Mouse (Mus musculus): ENCODE measurements around the gene Plau. TPM values are rescaled to one million over a fixed set of nuclear protein-coding genes. Genes with fewer than 3 reads are reported as not detected.
A peak's percentile ranks its signal among the peaks of the same experiment; 100 is the strongest.

The Plau gene
- total RNA-seq, 2 experiments from 2014 or later = 3.3 to 4.5 TPM

- DNase-seq (ENCODE audit: low spot score in 2 of 2) = no peak
Measured at GRCm38 (mm10) chr14:20806116-20806840, 30.2 kb upstream of the Plau start.

- DNase-seq (ENCODE audit: low spot score in 2 of 2) = no peak
Measured at GRCm38 (mm10) chr14:20809349-20809748, 27.1 kb upstream of the Plau start.

DNA sequence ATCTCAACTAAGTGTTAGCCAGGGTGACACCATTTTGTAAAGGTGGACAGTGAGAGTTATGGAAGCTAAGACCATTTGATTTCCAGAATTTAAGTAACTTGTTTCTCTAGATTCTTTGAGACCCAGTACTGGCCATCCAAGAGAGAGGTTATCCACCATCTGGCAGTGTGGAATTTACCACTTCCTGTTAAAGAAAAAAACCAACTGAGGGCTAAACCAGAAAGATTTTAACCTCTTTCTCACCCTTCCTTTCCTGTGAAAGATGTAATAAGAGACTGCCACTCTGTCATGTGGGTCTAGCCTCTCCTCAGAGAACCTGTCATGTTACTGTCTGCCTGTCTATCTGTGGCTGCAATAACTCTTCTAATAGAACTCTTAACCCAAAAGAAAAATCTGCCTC, 26.6 kb upstream of the Plau start:
- DNase-seq (ENCODE audit: low spot score in 2 of 2) = no peak

GRCm38 (mm10) chr14:20811236-20811635, 25.2 kb upstream of the Plau start:
- DNase-seq (ENCODE audit: low spot score in 2 of 2) = no peak

DNA sequence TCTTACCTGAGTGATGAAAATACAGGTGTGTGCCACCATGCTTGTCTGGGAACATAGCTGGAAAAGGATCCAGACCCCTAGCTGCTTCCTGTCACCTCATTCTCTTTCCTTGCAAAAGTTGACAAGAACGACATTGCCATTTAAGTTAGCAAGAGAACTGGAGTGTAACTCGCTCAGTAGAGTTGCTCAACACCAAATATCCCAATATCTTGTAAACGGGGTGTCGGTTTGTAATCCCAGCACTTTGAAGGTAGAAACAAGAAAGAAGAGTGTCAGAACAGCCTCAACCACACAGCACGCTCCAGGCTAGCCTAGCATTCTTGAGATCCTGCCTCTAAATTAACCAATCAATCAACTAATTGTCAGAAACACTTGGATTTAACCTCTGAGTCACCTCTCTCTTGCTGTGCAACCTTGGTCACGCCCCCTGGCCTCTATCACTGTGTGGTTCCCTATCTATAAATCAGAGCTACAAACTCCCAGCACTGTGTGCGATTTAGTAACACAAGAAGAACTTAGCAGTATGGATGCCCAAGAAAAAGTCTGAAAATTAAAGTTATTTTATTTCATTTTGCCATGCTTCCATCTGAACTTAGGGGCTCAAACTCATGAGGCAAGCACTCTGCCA, 24.6 kb upstream of the Plau start:
- no peak for DNase-seq (ENCODE audit: low spot score in 2 of 2)

DNA sequence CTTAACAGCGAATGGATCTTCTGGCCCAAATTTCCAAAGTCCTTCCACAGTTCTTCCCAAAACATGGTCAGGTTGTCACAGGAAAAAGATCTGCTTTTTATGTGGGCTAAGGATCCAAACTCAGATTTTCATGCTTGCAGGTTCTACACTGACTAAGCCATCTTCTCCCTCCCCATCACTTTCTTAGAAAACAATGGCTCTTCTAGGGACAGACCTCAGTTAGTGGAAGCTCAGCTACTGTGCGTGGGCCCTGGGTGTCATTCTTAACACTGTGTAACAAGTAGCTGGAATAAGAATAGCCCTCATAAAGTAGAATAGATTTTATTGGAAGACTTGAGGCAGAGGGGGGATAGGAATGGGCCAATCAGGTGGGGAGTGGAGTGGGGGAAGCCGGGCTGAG, 21.0 kb upstream of the Plau start:
- DNase-seq (ENCODE audit: low spot score in 2 of 2) = no peak

DNA sequence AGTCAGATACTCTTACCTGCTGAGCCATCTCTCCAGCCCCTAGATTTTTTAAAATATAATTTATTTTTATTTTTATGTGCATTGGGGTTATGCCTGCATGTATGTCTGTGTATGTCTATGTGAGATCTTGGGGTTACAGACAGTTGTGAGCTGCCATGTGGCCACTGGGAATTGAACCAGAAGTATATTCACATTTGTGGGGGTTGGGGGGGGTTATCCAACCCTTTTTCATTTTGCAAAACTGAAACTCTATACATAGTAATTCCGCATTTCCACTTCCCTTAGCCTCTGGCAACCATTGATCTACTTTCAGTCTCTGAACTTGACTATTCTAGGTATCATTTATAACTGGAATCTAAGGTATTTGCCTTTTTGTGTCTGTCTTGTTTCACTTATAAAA, 11.9 kb upstream of the Plau start:
- no peak for DNase-seq (ENCODE audit: low spot score in 2 of 2)

DNA sequence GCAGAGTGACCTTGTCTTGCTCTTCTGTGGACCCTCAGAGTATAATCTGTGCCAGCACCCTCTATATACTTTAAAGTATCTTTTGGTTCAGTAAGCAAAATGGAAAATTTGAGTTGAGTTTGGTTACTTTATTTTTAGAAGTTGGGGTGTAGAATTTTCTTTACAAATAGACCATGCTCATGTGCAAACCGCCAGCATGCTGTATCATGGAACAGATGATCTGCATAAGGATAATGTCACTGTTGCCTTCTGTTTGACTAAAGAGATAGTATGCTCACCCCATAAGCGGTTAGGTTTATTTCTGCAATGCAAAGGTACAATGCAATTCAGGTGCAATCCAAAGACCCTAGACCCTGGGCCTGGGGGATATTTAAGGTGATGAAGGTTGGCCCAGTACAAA, 10.9 kb upstream of the Plau start:
- peak in 1 of 2 experiments; percentile 76 for DNase-seq (ENCODE audit: low spot score in 2 of 2)

- DNase-seq (ENCODE audit: low spot score in 2 of 2) = no peak
Measured at GRCm38 (mm10) chr14:20827061-20827460, 9.4 kb upstream of the Plau start.

DNA sequence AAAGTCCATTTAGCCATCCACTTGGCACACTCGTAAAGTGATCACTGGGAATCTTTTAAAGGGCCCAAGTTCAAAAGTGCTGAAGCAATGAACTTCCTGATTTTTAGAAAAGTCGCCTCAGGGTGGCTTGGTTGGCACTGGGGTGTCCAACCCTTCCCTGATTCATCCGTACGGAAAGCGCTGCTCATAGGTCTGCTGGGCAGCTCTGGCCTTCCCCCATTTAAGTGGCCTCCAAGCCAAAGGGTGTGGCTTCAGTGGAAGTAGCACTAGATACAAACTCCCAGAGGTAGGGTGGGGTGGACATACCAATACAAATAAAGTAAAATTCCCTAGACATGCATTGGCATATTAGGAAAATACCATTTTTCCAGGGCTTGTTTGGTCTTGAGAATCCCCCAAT, 9.0 kb upstream of the Plau start:
- DNase-seq (ENCODE audit: low spot score in 2 of 2) = no peak

DNA sequence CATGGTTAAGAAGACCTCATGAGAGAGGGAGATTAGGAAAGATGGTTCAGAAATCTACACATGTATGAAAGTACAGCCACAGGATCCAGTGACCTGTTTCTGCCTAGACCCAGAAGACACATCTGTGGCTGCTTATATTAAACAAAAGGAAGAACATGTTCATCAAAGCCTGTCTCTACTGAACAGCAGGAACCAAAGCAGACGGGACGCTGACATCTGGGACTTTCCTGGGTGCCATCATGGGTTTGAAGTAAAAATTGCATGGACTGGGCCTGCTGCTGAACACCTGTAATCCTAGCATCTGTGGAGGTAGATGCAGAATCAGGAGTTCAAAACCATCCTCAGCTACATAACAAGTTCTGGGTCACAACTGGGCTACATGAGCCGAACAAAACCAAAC, 7.9 kb upstream of the Plau start:
- DNase-seq (ENCODE audit: low spot score in 2 of 2) = no peak

DNA sequence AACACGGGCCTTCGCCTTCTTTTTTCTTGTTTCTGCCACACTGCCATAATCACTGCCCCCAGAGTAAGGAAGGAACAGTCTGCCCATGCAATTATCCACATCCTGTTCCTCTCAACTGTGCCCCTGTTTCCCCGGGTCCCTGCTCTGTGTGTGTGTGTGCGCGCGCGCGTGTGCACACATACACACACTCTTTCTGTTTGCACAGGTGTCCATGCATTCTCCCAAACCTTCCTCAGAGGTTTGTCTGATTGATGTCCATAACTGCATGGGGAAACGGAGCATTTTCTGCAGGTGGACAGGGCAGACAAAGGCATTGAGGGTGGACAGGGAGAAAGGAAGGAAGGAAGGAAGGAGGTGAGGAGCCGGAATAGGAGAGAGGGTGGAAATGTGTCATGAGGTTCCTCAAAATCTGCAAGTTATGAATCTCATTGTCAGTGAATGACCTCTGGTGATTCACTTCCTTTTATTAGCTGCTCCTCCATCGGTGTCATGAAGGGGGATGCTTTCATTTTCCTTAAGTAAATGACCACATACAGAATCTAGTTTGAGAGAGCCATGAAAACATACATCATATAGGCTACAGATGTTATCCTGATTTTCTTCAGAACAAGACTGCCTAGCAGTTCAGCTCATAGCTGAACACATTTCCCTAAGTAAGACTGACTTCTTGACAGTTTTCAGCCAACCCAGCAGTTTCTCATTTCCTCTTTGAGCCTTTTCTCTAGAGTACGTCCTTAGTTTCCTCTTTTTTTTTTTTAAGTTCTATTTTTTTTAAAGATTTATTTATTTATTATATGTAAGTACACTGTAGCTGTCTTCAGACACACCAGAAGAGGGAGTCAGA, 6.7 kb upstream of the Plau start:
- DNase-seq (ENCODE audit: low spot score in 2 of 2) = no peak

- peak in 1 of 2 experiments; percentile 19 for DNase-seq (ENCODE audit: low spot score in 2 of 2)
Measured at GRCm38 (mm10) chr14:20831141-20831910, 5.1 kb upstream of the Plau start.

DNA sequence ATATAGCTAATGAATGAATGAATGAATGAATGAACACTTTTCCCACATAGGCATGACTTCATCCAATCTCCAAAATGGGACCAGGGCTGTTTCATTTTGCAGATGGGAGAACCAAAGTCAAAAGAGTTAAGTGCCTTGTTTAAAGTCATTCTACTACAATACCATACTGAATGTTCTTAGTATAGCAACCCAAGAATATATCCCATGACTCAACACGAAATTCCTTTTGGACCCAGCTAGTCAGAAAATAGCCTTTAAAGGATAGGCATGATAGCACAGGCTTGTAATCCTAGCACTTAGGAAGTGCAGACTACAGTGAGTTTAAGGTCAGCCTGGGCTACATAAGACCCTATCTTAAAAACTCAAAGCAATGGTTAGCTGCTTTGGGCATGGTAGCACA, 4.5 kb upstream of the Plau start:
- no peak for DNase-seq (ENCODE audit: low spot score in 2 of 2)

DNA sequence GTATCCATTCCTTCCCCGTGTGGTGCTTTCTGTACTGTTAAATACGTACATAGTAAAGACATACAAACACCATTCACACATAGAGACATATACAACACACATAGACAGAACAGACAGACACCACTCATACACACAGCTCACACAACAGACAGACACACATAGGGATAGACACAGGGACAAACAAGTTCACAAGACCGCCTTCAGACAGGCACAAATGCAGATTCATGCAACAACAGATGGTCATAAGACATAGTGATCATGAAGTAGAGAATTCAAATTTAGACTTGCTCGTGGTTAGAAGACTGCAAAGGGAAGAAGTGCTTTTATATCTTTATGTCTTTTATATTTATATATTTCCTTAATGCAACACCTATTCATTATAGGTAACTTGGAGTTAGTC, 2.9 kb upstream of the Plau start:
- peak in 1 of 2 experiments; percentile 43 for DNase-seq (ENCODE audit: low spot score in 2 of 2)

DNA sequence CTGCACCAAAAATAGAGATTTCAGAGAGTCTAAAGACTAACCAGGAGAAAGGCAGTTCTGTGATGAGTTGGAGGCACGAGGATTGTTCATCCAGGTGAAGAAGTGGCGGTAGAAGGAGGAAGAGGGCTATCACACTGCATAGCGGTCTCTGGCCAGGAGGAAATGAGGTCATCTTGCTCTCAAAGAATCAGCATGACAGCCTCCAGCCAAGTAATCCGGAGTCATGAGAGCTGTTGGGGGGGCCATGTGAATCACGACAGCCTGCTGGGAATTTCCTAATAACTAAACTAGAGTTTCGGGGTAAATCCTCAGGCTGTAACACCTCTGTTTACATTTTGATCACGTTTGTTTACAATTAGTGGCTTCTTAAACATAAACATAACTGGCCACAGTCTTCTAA, 2.3 kb upstream of the Plau start:
- DNase-seq (ENCODE audit: low spot score in 2 of 2) = no peak

DNA sequence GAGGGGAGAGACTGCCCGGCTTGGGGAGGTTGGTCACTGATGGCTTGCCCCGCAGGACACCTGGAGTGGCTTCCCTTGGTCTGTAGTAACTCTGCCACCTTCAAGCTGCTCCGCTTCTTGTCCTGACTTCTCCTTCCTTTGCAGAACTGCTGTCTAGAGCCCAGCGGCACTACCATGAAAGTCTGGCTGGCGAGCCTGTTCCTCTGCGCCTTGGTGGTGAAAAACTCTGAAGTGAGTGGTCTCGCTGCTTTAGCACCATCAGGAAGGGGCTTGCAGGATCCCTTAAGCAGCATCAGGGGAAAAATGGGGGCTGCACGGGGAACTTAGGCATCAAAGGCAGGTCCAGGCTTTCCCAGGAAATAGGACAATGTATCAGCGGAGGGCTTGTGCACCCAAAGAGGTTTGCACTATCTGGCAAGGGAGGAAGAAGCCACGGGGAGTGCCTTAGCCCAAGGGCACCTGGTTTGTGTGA, 481 bp downstream of the Plau start:
- DNase-seq (ENCODE audit: low spot score in 2 of 2) = no peak

DNA sequence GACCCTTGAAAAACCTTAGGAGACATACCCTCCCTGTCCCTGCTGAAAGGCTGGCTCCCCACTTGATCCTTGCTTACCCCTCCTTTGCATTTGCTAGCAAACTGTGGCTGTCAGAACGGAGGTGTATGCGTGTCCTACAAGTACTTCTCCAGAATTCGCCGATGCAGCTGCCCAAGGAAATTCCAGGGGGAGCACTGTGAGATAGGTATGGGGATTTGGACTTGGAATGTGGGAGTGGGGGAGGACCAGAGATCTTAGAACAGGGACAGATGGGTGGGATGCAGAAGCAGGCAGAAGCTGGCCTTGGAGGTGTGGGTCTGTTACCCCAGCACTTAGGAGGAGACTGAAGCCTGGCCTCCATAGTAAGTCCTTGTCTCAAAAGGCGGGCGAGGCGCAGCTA, 1.2 kb downstream of the Plau start:
- DNase-seq (ENCODE audit: low spot score in 2 of 2) = no peak

DNA sequence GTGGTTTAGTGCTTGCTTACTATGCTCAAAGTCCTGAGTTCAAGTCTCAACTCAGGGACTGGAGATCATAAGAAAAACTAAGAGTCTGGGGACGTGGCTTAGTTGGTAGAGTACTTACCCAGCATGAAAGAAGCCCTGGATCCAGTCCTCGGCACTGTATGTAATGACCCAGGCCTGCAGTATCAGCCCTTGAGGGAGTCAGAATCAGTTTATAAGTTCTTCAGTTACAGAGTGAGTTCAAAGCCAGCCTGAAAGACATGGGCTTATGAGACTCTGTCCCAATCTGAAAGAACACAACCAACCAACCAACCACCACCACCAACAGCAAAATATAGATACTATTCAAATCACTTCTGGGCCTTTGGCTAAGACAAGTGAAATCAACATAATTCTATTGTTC, 5.1 kb downstream of the Plau start:
- DNase-seq (ENCODE audit: low spot score in 2 of 2) = no peak

- no peak for DNase-seq (ENCODE audit: low spot score in 2 of 2)
Measured at GRCm38 (mm10) chr14:20842629-20843028, 6.2 kb downstream of the Plau start.

DNA sequence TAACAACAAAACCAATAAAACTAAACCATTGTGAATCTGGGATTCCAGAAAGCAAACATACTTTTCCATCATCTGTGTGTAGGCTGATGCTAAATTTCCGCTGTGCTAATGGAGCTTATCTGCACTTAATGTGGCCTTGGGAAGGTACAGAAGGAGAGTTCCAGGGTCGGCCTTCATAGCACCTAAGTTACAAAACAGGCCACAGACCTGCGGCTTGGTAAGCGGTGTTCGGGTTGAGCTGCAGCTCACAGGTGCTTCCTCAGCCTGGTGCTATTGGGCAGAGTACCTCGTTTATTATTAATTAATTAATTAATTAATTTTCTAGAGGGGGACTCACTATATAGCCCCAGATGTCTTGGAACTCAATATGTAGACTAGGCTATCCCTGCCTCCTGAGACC, 7.7 kb downstream of the Plau start:
- DNase-seq (ENCODE audit: low spot score in 2 of 2) = no peak

All from layer of hippocampus, adult 18-20 months (tissue).